In the genomic region with DNA sequence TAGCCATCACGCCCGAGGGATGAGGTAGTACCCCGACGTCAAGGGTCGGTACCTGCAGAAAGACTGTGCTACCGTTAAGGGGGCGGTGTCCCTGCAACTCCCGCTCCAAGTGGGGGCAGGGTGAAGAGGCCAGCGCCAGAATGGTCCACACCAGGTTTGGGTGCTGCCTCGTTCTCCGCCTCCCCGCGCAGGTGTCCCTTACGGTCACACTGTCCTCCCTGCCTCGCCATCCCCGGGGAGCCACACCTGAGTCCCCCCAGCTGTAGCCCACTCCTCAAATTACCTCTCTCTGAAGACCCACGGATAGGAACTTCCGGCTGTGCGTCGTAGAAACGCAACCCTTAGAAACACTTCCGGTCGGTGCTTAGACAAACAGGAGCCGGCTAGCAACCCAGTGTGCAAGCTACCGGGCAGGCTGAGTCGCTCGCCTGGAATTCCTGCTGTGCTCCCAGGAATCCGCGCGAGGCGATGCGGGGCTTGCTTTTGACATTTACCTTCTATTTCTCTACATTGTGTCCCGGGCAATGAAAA, we compare ENCODE assay signal across 8 mouse cellular contexts. TPM values are rescaled to one million over a fixed set of nuclear protein-coding genes. Genes with fewer than 3 reads are reported as not detected.
A peak's percentile ranks its signal among the peaks of the same experiment; 100 is the strongest.
DNase-seq lines count a peak whose midpoint lies in the region; ATAC-seq and TF ChIP-seq lines count a peak whose summit lies in the region.

A gene (minus strand): TSS at position 343 of the 531 bp plus-strand sequence.

- no peak for TF ChIP-seq EP300 in CH12.LX (IDR thresholded peaks at IDR 0.05; ENCODE audit: low read length)

- H3K27ac ChIP-seq in CH12.LX (ENCODE audit: insufficient read depth, low read depth): no peak within 1 kb of the TSS
- no peak within 1 kb of the TSS for H3K27ac ChIP-seq in forebrain, embryonic 11.5 days (ENCODE audit: low read depth, low read length)
- H3K27ac ChIP-seq in heart, embryonic 16.5 days (ENCODE audit: low read length): peak within 1 kb of the TSS; percentile 5; the same call in 1 of the 2 replicates
- peak within 1 kb of the TSS; percentile 37 for H3K27ac ChIP-seq in liver, embryonic 16.5 days (ENCODE audit: low read length)
- peak within 1 kb of the TSS; percentile 59 for H3K27ac ChIP-seq in neural tube, embryonic 13.5 days (replicated peaks)
- peak within 1 kb of the TSS; percentile 97 for H3K27ac ChIP-seq in testis, adult 2 months (ENCODE audit: control insufficient read depth, insufficient read depth, low read depth, low read length)

- DNase-seq in CH12.LX (ENCODE audit: extremely low read depth): peak; percentile 75
- peak; percentile 70 for DNase-seq in c-Kit-positive CD71-negative TER-119-negative erythroid progenitor cells, embryonic 14.5 days (ENCODE audit: low read depth)
- DNase-seq in forebrain, embryonic 11.5 days (ENCODE audit: low spot score): peak; percentile 92
- DNase-seq in kidney, postnatal 36 days: peak; percentile 80 to 85

- TF ChIP-seq CTCF in CH12.LX (conservative IDR thresholded peaks at IDR 0.05 in 1 of 2, IDR thresholded peaks at IDR 0.05 in 1 of 2; ENCODE audit: low read depth in 2 of 2, low read length in 2 of 2): no peak
- no peak for TF ChIP-seq CTCF in testis, adult 2 months (IDR thresholded peaks at IDR 0.05; ENCODE audit: control insufficient read depth, insufficient read depth, insufficient replicate concordance, low read depth, low read length)

- H3K4me3 ChIP-seq in CH12.LX (replicated peaks in 1 of 3; ENCODE audit: low read depth in 2 of 3, low read length in 2 of 3, poor library complexity in 1 of 3): peak within 1 kb of the TSS; percentile 78 to 94 (median 93)
- H3K4me3 ChIP-seq in forebrain, embryonic 11.5 days (ENCODE audit: low read depth, low read length): peak within 1 kb of the TSS; percentile 79
- peak within 1 kb of the TSS; percentile 88 for H3K4me3 ChIP-seq in heart, embryonic 16.5 days (ENCODE audit: low read length)
- H3K4me3 ChIP-seq in liver, embryonic 16.5 days (ENCODE audit: low read depth, low read length): peak within 1 kb of the TSS; percentile 84
- H3K4me3 ChIP-seq in neural tube, embryonic 13.5 days: peak within 1 kb of the TSS; percentile 90
- H3K4me3 ChIP-seq in testis, adult 2 months (ENCODE audit: control insufficient read depth, low read depth, low read length): peak within 1 kb of the TSS; percentile 100

- whole genome bisulfite sequencing in forebrain, embryonic 11.5 days: under 1% methylated on average over 33 of the region's 33 CpGs
- under 1% methylated on average over 33 of the region's 33 CpGs for WGBS in heart, embryonic 16.5 days
- WGBS in liver, embryonic 16.5 days (ENCODE audit: insufficient replicate concordance): 0% methylated on average over 33 of the region's 33 CpGs
- WGBS in neural tube, embryonic 13.5 days: under 1% methylated on average over 33 of the region's 33 CpGs

- dilution Hi-C loops in CH12.LX (cut with MboI; ENCODE audit: extremely low pct_ligation_motif_present, extremely low pct_unique_long_range_greater_than_20kb, low sequenced_read_pairs): no loop called here

- H3K27me3 ChIP-seq in CH12.LX (replicated peaks): peaks cover 3% of the 10 kb centered on the region
- H3K27me3 ChIP-seq in forebrain, embryonic 11.5 days (ENCODE audit: control insufficient read depth, insufficient read depth, low read length): no peaks in the 10 kb centered on the region
- H3K27me3 ChIP-seq in heart, embryonic 16.5 days (ENCODE audit: control insufficient read depth, insufficient read depth, low read length): no peaks in the 10 kb centered on the region; the same call in 1 of the 2 replicates
- H3K27me3 ChIP-seq in liver, embryonic 16.5 days (ENCODE audit: control insufficient read depth, insufficient read depth, low read depth, low read length): no peaks in the 10 kb centered on the region
- no peaks in the 10 kb centered on the region; the same call in 1 of the 2 replicates for H3K27me3 ChIP-seq in neural tube, embryonic 13.5 days
- no peaks in the 10 kb centered on the region for H3K27me3 ChIP-seq in testis, adult 2 months (ENCODE audit: control insufficient read depth, insufficient read depth, low read length)

- no peaks in the 10 kb centered on the region for H3K79me2 ChIP-seq in CH12.LX (replicated peaks; ENCODE audit: control insufficient read depth, extremely low read depth, insufficient read depth, poor library complexity, severe bottlenecking)

- H3K9me3 ChIP-seq in CH12.LX (replicated peaks; ENCODE audit: low read length): no peaks in the 10 kb centered on the region
- H3K9me3 ChIP-seq in forebrain, embryonic 11.5 days (ENCODE audit: control insufficient read depth, low read length): no peaks in the 10 kb centered on the region
- H3K9me3 ChIP-seq in heart, embryonic 16.5 days (replicated peaks; ENCODE audit: control insufficient read depth, low read length): no peaks in the 10 kb centered on the region
- no peaks in the 10 kb centered on the region for H3K9me3 ChIP-seq in liver, embryonic 16.5 days (replicated peaks; ENCODE audit: control insufficient read depth, low read length)
- H3K9me3 ChIP-seq in neural tube, embryonic 13.5 days: no peaks in the 10 kb centered on the region

- H3K4me2 ChIP-seq in CH12.LX (ENCODE audit: insufficient read depth, low read depth, poor library complexity, severe bottlenecking): peak within 1 kb of the TSS; percentile 65
- peak within 1 kb of the TSS; percentile 76 for H3K4me2 ChIP-seq in forebrain, embryonic 11.5 days (ENCODE audit: low read depth, low read length, severe bottlenecking)
- peak within 1 kb of the TSS; percentile 72 for H3K4me2 ChIP-seq in heart, embryonic 16.5 days (ENCODE audit: low read depth, low read length)
- H3K4me2 ChIP-seq in liver, embryonic 16.5 days (ENCODE audit: low read depth, low read length): peak within 1 kb of the TSS; percentile 77
- H3K4me2 ChIP-seq in neural tube, embryonic 13.5 days: peak within 1 kb of the TSS; percentile 95

- H3K9ac ChIP-seq in CH12.LX (ENCODE audit: insufficient read depth, low read depth): peak within 1 kb of the TSS; percentile 64
- H3K9ac ChIP-seq in forebrain, embryonic 11.5 days (ENCODE audit: low read length): peak within 1 kb of the TSS; percentile 69
- peak within 1 kb of the TSS; percentile 89 for H3K9ac ChIP-seq in heart, embryonic 16.5 days (ENCODE audit: low read length)
- H3K9ac ChIP-seq in liver, embryonic 16.5 days (ENCODE audit: low read depth, low read length): peak within 1 kb of the TSS; percentile 88
- peak within 1 kb of the TSS; percentile 91 for H3K9ac ChIP-seq in neural tube, embryonic 13.5 days

- peak; percentile 69 for TF ChIP-seq POLR2A in CH12.LX (IDR thresholded peaks at IDR 0.05; ENCODE audit: low read depth, low read length)
- TF ChIP-seq POLR2A in testis, adult 2 months (IDR thresholded peaks at IDR 0.05; ENCODE audit: control insufficient read depth, low read depth, low read length): peak; percentile 55; the same call in 1 of the 2 replicates

- H3K36me3 ChIP-seq in CH12.LX (replicated peaks in 1 of 2; ENCODE audit: control insufficient read depth in 1 of 2, insufficient read depth in 1 of 2, low read length in 1 of 2): peaks cover 30 to 41% of the 10 kb centered on the region in 2 experiments
- H3K36me3 ChIP-seq in forebrain, embryonic 11.5 days (ENCODE audit: control insufficient read depth, insufficient read depth, low read length): no peaks in the 10 kb centered on the region
- peaks cover 29% of the 10 kb centered on the region for H3K36me3 ChIP-seq in heart, embryonic 16.5 days (ENCODE audit: control insufficient read depth, insufficient read depth)
- H3K36me3 ChIP-seq in liver, embryonic 16.5 days (ENCODE audit: control insufficient read depth, insufficient read depth): no peaks in the 10 kb centered on the region; the same call in 1 of the 2 replicates
- H3K36me3 ChIP-seq in neural tube, embryonic 13.5 days: peaks cover 34% of the 10 kb centered on the region
- H3K36me3 ChIP-seq in testis, adult 2 months (ENCODE audit: control insufficient read depth, insufficient read depth, low read length): no peaks in the 10 kb centered on the region

- no peak for TF ChIP-seq RAD21 in CH12.LX (IDR thresholded peaks at IDR 0.05; ENCODE audit: low read depth, low read length)

- in situ Hi-C loops in CH12.LX (cut with MboI; ENCODE audit: low pct_ligation_motif_present, low pct_unique_long_range_greater_than_20kb, low sequenced_read_pairs): no loop called here

- ATAC-seq in forebrain, embryonic 11.5 days (replicated peaks; ENCODE audit: low FRiP score): peak; percentile 87
- peak; percentile 81 for ATAC-seq in heart, embryonic 16.5 days (replicated peaks; ENCODE audit: extremely low read depth, insufficient read depth, low FRiP score)
- peak; percentile 85 for ATAC-seq in liver, embryonic 16.5 days (ENCODE audit: low read depth)
- ATAC-seq in neural tube, embryonic 13.5 days (ENCODE audit: low read depth): peak; percentile 85

- peaks cover 2 to 13% of the 10 kb centered on the region in 2 experiments; a peak in 3 of 4 replicates for H3K4me1 ChIP-seq in CH12.LX (ENCODE audit: control insufficient read depth in 1 of 2, insufficient read depth in 2 of 2)
- peaks cover 3% of the 10 kb centered on the region; the same call in 1 of the 2 replicates for H3K4me1 ChIP-seq in forebrain, embryonic 11.5 days (replicated peaks; ENCODE audit: control insufficient read depth, insufficient read depth, low read length)
- peaks cover 13% of the 10 kb centered on the region for H3K4me1 ChIP-seq in heart, embryonic 16.5 days (ENCODE audit: control insufficient read depth, insufficient read depth, low read length)
- H3K4me1 ChIP-seq in liver, embryonic 16.5 days (ENCODE audit: control insufficient read depth, low read depth, low read length): peaks cover 7% of the 10 kb centered on the region
- peaks cover 20% of the 10 kb centered on the region for H3K4me1 ChIP-seq in neural tube, embryonic 13.5 days (replicated peaks)
- H3K4me1 ChIP-seq in testis, adult 2 months (ENCODE audit: control insufficient read depth, insufficient read depth, low read length): peaks cover 7% of the 10 kb centered on the region; the same call in 1 of the 2 replicates

TF ChIP-seq in CH12.LX, 34 proteins besides CTCF, POLR2A, EP300 and RAD21 (continues in another document):
- TF ChIP-seq MAX (IDR thresholded peaks at IDR 0.05; ENCODE audit: low read length) (no peak), UBTF (IDR thresholded peaks at IDR 0.05; ENCODE audit: low read depth, low read length) (peak; percentile 62; the same call in 1 of the 2 replicates), SMC3 (IDR thresholded peaks at IDR 0.05; ENCODE audit: low read depth, low read length) (no peak), GABPA (IDR thresholded peaks at IDR 0.05; ENCODE audit: insufficient replicate concordance, low read depth, low read length) (no peak; the same call in 1 of the 2 replicates)

RNA-seq across cellular contexts. Expression of the gene that starts here (rescaled TPM):
- total RNA-seq in CH12.LX (2012; rRNA removed): 39.3 and 42.2 TPM in 2 replicates
- total RNA-seq in CH12.LX (2014; rRNA removed): 39.3 and 42.6 TPM in 2 replicates
- 43.4 and 44.5 TPM in 2 replicates for polyA plus RNA-seq in CH12.LX (2012; ENCODE audit: insufficient read length, low read depth)
- polyA plus RNA-seq in forebrain, embryonic 11.5 days (2014; fragmentation: Nextera tagmentation; extraction: Ambion mirVana): 79.1 and 85.9 TPM in 2 replicates
- 41.0 and 45.7 TPM in 2 replicates for polyA plus RNA-seq in heart, embryonic 16.5 days (2015; fragmentation: Nextera tagmentation; extraction: Ambion mirVana)
- 15.8 and 17.1 TPM in 2 replicates for polyA plus RNA-seq in liver, embryonic 16.5 days (2015; fragmentation: Nextera tagmentation; extraction: Ambion mirVana)
- 67.3 and 70.8 TPM in 2 replicates for polyA plus RNA-seq in neural tube, embryonic 13.5 days (2015; fragmentation: Nextera tagmentation; extraction: Ambion mirVana)
- polyA plus RNA-seq in testis, adult 2 months (2012; rRNA removed): 37.8 and 42.0 TPM in 2 replicates

Comparison
In these comparisons a context has a peak if more than half of its experiments do, and no peak if none do; other contexts are left out.
1. H3K27ac ChIP-seq: peak in heart, embryonic 16.5 days (single experiment), liver, embryonic 16.5 days (single experiment), neural tube, embryonic 13.5 days (single experiment) and testis, adult 2 months (single experiment); none in CH12.LX (single experiment) and forebrain, embryonic 11.5 days (single experiment).
2. Peak in every context shown above with its lines, with median percentiles within 50 percentile points of each other: DNase-seq, H3K4me2 ChIP-seq, H3K4me3 ChIP-seq, H3K9ac ChIP-seq and ATAC-seq.